ENCODE assay signal across 9 mouse cellular contexts in genomic region chr3:9200156-9200555, GRCm38 (mm10).
DNase-seq lines count a peak whose midpoint lies in the region; ATAC-seq lines count a peak whose summit lies in the region.
"Had no signal": no experiment of that assay in that cellular context is flagged by ENCODE, and none has a peak within 500 bp of the region (broad histone marks: within the 10 kb centered on the region; RNA-seq: fewer than 3 reads in every experiment).

No protein-coding gene starts in this region.

- no peaks in the 10 kb centered on the region for H3K9me3 ChIP-seq in forebrain, embryonic 15.5 days
- no peaks in the 10 kb centered on the region for H3K9me3 ChIP-seq in forebrain, embryonic 11.5 days (ENCODE audit: control insufficient read depth, low read length)
- H3K9me3 ChIP-seq: neural tube, embryonic 13.5 days had no signal

- intact Hi-C loops in left cerebral cortex, postnatal 14 days (cut with DNase I): no loop called here

- H3K4me2 ChIP-seq in forebrain, embryonic 15.5 days (replicated peaks): no peak overlapping the region
- no peak overlapping the region for H3K4me2 ChIP-seq in forebrain, embryonic 11.5 days (ENCODE audit: low read depth, low read length, severe bottlenecking)
- H3K4me2 ChIP-seq: neural tube, embryonic 13.5 days had no signal

- 0 out of 2 replicates have a peak, but pooled peaks cover 5% of the 10 kb centered on the region for H3K4me1 ChIP-seq in forebrain, embryonic 15.5 days
- no peaks in the 10 kb centered on the region for H3K4me1 ChIP-seq in forebrain, embryonic 11.5 days (replicated peaks; ENCODE audit: control insufficient read depth, insufficient read depth, low read length)
- H3K4me1 ChIP-seq: neural tube, embryonic 13.5 days had no signal

- 39% methylated on average over 5 of the region's 5 CpGs for WGBS in forebrain, embryonic 15.5 days
- WGBS in forebrain, embryonic 11.5 days: 87% methylated on average over 5 of the region's 5 CpGs

- peak; percentile 92 for ATAC-seq in forebrain, embryonic 15.5 days (replicated peaks)
- ATAC-seq in forebrain, embryonic 11.5 days (replicated peaks; ENCODE audit: low FRiP score): no peak
- ATAC-seq in granulocyte monocyte progenitor cell, adult 5-6 weeks (replicated peaks; ENCODE audit: poor library complexity, severe bottlenecking): peak; percentile 36
- no peak for ATAC-seq in monocyte, adult 5-6 weeks (replicated peaks; ENCODE audit: insufficient number of reproducible peaks, low FRiP score, low TSS enrichment, poor library complexity, severe bottlenecking)

- no peaks in the 10 kb centered on the region for H3K36me3 ChIP-seq in forebrain, embryonic 15.5 days
- H3K36me3 ChIP-seq in forebrain, embryonic 11.5 days (ENCODE audit: control insufficient read depth, insufficient read depth, low read length): no peaks in the 10 kb centered on the region
- H3K36me3 ChIP-seq: neural tube, embryonic 13.5 days had no signal

- H3K27ac ChIP-seq in forebrain, embryonic 15.5 days (replicated peaks): peak overlapping the region; percentile 38
- no peak overlapping the region for H3K27ac ChIP-seq in forebrain, embryonic 11.5 days (ENCODE audit: low read depth, low read length)
- H3K27ac ChIP-seq: neural tube, embryonic 13.5 days had no signal

- H3K9ac ChIP-seq in forebrain, embryonic 15.5 days (replicated peaks): no peak overlapping the region
- H3K9ac ChIP-seq in forebrain, embryonic 11.5 days (ENCODE audit: low read length): no peak overlapping the region
- H3K9ac ChIP-seq: neural tube, embryonic 13.5 days had no signal

- H3K4me3 ChIP-seq in forebrain, embryonic 15.5 days: no peak overlapping the region
- no peak overlapping the region for H3K4me3 ChIP-seq in forebrain, embryonic 11.5 days (ENCODE audit: low read depth, low read length)
- H3K4me3 ChIP-seq: neural tube, embryonic 13.5 days had no signal

- no peak for DNase-seq in forebrain, embryonic 11.5 days (ENCODE audit: low spot score)
- DNase-seq in NIH3T3 (ENCODE audit: low read depth): peak; percentile 45
- DNase-seq in left cerebral cortex, postnatal 14 days (ENCODE audit: low spot score in 2 of 2): peak; percentile 42 to 73
- DNase-seq in telencephalon, adult 2 months (ENCODE audit: low read depth, low spot score): peak; percentile 68
- DNase-seq in kidney, adult 11 months: no peak

- no peaks in the 10 kb centered on the region for H3K27me3 ChIP-seq in forebrain, embryonic 15.5 days
- no peaks in the 10 kb centered on the region for H3K27me3 ChIP-seq in forebrain, embryonic 11.5 days (ENCODE audit: control insufficient read depth, insufficient read depth, low read length)
- H3K27me3 ChIP-seq: neural tube, embryonic 13.5 days had no signal

Comparison
In these comparisons a context has a peak if more than half of its experiments do, and no peak if none do; other contexts are left out.
1. ATAC-seq: peak in forebrain, embryonic 15.5 days (single experiment) and granulocyte monocyte progenitor cell, adult 5-6 weeks (single experiment); none in forebrain, embryonic 11.5 days (single experiment) and monocyte, adult 5-6 weeks (single experiment).
2. DNase-seq: peak in NIH3T3 (single experiment), left cerebral cortex, postnatal 14 days (2 of 2) and telencephalon, adult 2 months (single experiment); none in forebrain, embryonic 11.5 days (single experiment) and kidney, adult 11 months (single experiment).